Mouse (Mus musculus) intestine, embryonic 14.5 days (tissue): ENCODE measurements around the gene Cyp11a1. TPM values are rescaled to one million over a fixed set of nuclear protein-coding genes. Genes with fewer than 3 reads are reported as not detected.

Source experiments
- ATAC-seq: fragments of 200-750 bp; cut with Nextera tagmentation; replicated peaks from 2 replicates; pipeline ENCODE4 v1.8.0; 2017; ENCODE audit warnings: low read depth, moderate number of reproducible peaks, moderate TSS enrichment, moderate library complexity; ENCODE audit not compliant: low FRiP score, low TSS enrichment
- DNase-seq: peaks from one replicate; pipeline ENCODE4 v3.0.0-alpha.2; 2018; ENCODE audit warnings: low spot score
- H3K27ac ChIP-seq: fragments of 300-500 bp; sonication (generic); 2 replicates; pipeline ENCODE4 v1.5.1; 2014; ENCODE audit warnings: low read depth, mild to moderate bottlenecking, control low read depth
- H3K27me3 ChIP-seq: fragments of 300-500 bp; sonication (generic); replicated peaks from 2 replicates; pipeline ENCODE4 v1.6.1; 2014; ENCODE audit warnings: low read length, control low read depth; ENCODE audit not compliant: control insufficient read depth, insufficient read depth
- H3K36me3 ChIP-seq: fragments of 300-500 bp; sonication (generic); 2 replicates; pipeline ENCODE4 v1.6.1; 2014; ENCODE audit warnings: low read length, control low read depth; ENCODE audit not compliant: control insufficient read depth, insufficient read depth
- H3K4me1 ChIP-seq: fragments of 300-500 bp; sonication (generic); replicated peaks from 2 replicates; pipeline ENCODE4 v1.6.1; 2014; ENCODE audit warnings: low read length, control low read depth, mixed read lengths; ENCODE audit not compliant: control insufficient read depth, insufficient read depth
- H3K4me2 ChIP-seq: fragments of 300-500 bp; sonication (generic); 2 replicates; pipeline ENCODE4 v1.6.1; 2014; ENCODE audit warnings: low read length
- H3K4me3 ChIP-seq: fragments of 300-500 bp; sonication (generic); 2 replicates; pipeline ENCODE4 v1.5.1; 2014; ENCODE audit warnings: low read depth, low read length, control low read depth, mixed read lengths
- H3K9ac ChIP-seq: fragments of 300-500 bp; sonication (generic); 2 replicates; pipeline ENCODE4 v1.6.1; 2014; ENCODE audit warnings: mild to moderate bottlenecking, low read length
- H3K9me3 ChIP-seq: fragments of 300-500 bp; sonication (generic); 2 replicates; pipeline ENCODE4 v1.6.1; 2016; ENCODE audit warnings: low read length, control low read depth; ENCODE audit not compliant: control insufficient read depth
- WGBS: fragments of 180-500 bp; shearing (Covaris S2); extraction: QIAGEN DNeasy Blood & Tissue Kit; methylation state at CpG from one replicate; pipeline ENCODE4 v1.1.7; 2014; 5-methylcytosine and 5-hydroxymethylcytosine counted together
- polyA plus RNA-seq: library from polyadenylated mRNA; unstranded; fragments of >200 nt; fragmentation: Nextera tagmentation; extraction: Ambion mirVana; gene quantifications from 2 replicates; pipeline ENCODE4 v1.2.1, GENCODE M21; 2014

Gene Cyp11a1
- polyA plus RNA-seq, 1 experiment from 2014 or later: 3.0 TPM

DNA sequence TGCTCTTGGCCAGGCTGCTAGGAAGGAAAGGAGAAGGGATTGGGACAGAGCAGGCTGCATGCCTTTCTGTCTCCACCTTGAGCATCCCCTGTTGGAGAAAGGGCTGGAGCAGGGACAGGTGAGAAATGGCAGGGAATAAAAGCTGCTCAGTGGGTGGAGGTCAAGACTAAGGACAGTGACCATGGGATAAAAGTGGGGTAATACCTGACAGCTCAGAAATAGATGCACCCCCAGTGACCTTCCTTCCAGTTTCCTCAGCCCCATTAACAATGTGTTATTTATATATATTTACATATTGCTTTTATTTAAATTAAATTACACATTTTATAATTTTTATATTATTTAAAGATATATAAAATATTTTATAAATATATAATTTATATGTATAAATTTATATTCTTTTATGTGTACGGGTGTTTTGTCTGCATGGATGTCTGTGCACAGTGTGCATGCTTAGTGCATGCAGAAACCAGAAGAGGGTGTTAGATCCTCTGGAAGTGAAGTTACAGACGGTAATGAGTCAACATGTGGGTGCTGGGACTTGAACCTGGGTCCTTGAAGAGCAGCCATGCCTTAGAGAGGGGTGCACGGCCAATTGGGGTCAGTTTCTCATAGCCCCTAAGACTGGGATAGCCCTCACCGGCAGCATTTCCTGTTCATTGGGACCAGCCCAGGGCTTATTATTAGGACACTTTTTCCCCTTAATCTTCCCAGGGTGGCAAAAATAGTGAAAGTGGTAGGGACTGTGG lies 42.8 kb upstream of the Cyp11a1 start:
- no peak overlapping the region for H3K4me2 ChIP-seq
- H3K9me3 ChIP-seq: no peaks in the 10 kb centered on the region
- DNase-seq (no peak), ATAC-seq (no peak)
- no peak overlapping the region for H3K4me3 ChIP-seq
- 86% methylated on average over 4 of the region's 4 CpGs for WGBS
- H3K9ac ChIP-seq: no peak overlapping the region
- H3K36me3 ChIP-seq: no peaks in the 10 kb centered on the region
- no peaks in the 10 kb centered on the region; the same call in 1 of the 2 replicates for H3K4me1 ChIP-seq
- H3K27me3 ChIP-seq: no peaks in the 10 kb centered on the region
- H3K27ac ChIP-seq: no peak overlapping the region

DNA sequence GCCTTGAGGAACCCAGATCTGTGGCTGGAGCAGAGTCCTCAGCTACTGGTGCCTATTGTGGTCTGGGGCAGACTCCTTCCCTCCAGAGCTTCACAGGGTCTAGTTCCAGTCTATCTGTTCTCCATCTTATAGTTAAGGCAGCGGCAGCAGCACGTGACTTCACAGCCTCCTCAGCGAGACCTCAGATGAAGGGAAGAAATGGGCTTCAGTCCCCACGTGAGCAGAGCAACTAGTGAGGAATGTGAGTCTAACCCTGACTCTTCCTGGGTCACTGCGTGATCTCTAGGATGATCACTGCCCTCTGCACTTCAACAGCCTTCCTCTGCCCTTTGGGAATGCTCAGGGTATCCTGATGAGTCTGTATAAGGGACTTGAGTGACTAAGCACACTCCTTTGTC lies 42.2 kb upstream of the Cyp11a1 start:
- no peaks in the 10 kb centered on the region; the same call in 1 of the 2 replicates for H3K4me1 ChIP-seq
- no peaks in the 10 kb centered on the region for H3K27me3 ChIP-seq
- no peak overlapping the region for H3K27ac ChIP-seq
- H3K4me3 ChIP-seq: no peak overlapping the region
- 85% methylated on average over 5 of the region's 5 CpGs for WGBS
- H3K9me3 ChIP-seq: no peaks in the 10 kb centered on the region
- H3K36me3 ChIP-seq: no peaks in the 10 kb centered on the region
- no peak for DNase-seq
- no peak for ATAC-seq
- no peak overlapping the region for H3K9ac ChIP-seq
- H3K4me2 ChIP-seq: no peak overlapping the region

DNA sequence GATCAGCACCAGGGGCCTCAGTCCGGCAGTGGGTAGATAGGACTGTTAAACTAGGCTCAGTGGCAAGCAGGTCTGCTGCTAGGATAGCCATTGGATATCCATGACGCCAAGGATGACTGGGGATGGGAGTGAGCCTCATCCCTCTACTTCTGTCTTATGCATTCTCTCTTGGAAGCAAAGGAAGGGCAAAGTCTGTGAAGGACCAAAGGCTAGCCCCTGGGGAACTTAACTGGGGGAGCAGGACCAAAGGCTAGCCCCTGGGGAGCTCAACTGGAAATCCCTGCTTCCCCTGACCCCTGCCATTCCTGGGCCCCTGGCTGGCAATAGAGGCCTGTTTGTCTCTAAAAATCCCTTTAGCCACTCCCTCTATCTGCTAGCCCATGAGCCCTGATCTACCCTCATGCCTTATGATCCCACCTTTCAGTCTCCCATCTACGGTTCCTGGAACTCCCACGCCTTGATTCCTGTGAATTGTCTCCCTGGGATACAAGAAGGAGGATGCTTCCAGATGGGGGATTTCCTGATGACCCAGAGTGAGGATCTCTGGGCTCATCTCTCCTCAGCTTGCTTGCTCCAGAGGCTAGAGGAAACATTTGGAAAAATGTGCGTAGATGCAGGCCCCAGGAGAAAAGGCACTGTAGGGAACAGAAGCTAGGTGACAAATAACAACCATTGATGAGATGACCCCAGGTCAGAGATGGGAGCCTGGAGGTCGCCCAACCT lies 41.5 kb upstream of the Cyp11a1 start:
- Histone ChIP-seq H3K4me2 (no peak overlapping the region), H3K4me1 (no peaks in the 10 kb centered on the region; the same call in 1 of the 2 replicates), H3K27me3 (no peaks in the 10 kb centered on the region), H3K9me3 (no peaks in the 10 kb centered on the region), H3K36me3 (no peaks in the 10 kb centered on the region), H3K27ac (no peak overlapping the region), H3K4me3 (no peak overlapping the region), H3K9ac (no peak overlapping the region)
- WGBS: 83% methylated on average over 6 of the region's 6 CpGs
- no peak for DNase-seq
- ATAC-seq: no peak

DNA sequence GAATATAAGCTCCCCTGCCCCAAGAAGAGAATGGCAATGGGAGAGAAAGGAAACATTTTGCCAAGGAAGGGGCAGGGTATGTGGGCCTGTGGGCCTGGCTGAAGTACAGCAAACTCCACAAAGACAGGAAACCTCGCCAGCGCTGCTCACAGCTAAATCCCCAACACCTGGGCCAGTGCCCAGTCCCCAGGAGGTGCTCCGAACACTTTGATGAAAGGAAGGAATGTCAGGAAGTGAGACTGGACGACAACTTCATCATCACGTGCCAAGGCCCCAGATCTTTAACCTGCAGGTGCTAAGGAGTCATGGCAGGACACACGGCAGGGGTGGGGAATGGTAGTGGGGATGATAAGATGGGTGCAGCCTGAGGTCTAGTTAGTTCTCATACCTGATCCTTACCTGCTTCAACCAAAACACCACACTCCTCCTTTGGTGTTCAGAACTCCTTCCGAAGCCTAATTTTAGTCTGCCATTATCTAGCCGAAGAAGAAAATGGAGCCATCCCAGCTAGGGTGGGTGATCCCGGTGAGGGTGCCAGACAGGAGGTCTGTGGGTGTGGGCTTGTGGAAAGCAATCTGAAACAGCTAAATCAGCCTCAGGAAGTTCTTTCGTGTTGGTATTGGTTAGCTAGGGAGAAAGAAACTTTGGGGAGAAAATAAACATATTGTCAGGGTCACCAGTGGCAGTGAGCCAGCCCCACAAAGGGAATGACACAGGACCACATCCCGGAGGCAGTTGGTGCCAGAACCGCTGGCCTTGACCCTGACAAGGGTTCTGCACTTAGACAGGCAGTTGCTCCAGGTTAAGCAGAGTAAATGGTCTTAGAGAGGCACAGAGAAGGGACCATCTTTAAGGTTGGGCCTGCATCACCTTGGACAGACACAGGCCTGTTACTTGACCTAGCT lies 40.7 kb upstream of the Cyp11a1 start:
- 73% methylated on average over 12 of the region's 12 CpGs for WGBS
- Histone ChIP-seq H3K9ac (no peak overlapping the region), H3K9me3 (no peaks in the 10 kb centered on the region), H3K27ac (no peak overlapping the region), H3K4me1 (no peaks in the 10 kb centered on the region; the same call in 1 of the 2 replicates), H3K4me2 (no peak overlapping the region), H3K4me3 (no peak overlapping the region), H3K36me3 (no peaks in the 10 kb centered on the region), H3K27me3 (no peaks in the 10 kb centered on the region)
- no peak for ATAC-seq
- no peak for DNase-seq

DNA sequence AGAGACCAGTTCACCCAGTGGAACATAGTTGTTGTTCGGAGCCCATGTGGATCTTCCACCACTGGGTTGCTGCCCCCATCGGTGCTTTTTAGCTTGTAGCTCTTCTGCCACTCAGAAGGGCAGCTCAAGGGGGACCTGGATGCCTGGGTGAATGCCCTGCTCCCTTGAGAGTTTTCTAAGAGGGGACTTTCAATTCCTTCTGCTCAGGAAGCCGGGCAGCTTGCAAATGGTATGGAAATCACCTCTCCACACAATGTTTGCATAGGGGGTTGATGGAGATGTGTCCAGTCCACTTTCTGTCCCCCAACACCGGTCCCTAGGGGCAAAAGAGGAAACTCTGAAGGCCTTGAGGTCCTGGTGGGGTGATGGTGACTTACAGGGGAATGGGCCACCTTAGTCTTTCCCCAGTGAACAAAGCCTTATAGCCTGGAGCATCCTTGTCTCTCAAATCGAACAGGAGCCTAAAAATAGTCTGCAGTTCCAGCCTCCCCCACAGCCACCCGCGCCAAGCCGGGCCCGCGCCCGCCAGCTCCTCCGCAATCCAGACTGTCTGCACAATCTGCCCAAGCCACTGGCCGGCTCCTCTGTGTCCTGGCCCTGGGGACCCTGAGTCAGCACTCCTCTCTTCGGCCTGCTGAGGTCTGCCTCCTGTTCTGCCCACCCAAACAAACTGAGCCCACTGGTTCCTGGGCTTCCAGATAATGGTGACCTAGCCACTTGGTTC lies 38.8 kb upstream of the Cyp11a1 start:
- Histone ChIP-seq H3K36me3 (no peaks in the 10 kb centered on the region), H3K27me3 (no peaks in the 10 kb centered on the region), H3K9ac (no peak overlapping the region), H3K9me3 (no peaks in the 10 kb centered on the region), H3K4me2 (no peak overlapping the region), H3K27ac (no peak overlapping the region), H3K4me1 (peaks cover 4% of the 10 kb centered on the region), H3K4me3 (no peak overlapping the region)
- ATAC-seq (no peak), DNase-seq (no peak)
- 74% methylated on average over 14 of the region's 14 CpGs for WGBS

DNA sequence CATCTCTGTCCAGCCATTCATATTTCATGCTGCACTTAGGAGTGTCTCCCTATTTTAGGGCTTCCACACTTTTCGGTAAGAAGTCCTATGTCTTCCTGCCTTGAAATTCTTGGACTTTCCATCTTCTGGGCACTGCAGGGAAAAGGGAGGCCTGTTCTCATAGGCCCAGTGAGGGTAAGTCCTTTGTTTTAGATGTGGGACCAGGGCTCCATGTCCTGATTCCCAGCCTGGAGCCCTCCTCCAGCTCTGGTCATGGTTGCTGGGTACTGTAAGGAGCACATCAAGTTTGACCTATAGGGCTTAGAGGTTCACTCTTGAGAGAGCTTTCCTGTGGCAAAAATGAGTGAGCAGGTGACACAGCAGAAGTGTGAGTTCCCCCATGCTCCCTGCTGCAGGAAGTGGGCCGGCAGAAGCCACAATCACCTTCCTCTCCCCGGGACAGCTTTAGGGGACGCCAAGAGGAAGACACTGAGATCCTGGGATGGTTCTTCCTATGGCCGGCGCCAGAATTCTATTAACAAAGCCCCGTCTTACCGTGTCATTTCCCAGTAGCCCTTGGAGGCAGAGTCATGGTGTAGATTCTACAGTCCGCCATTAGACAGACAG lies 37.9 kb upstream of the Cyp11a1 start:
- Histone ChIP-seq H3K4me3 (no peak overlapping the region), H3K9me3 (no peaks in the 10 kb centered on the region)
- WGBS: 80% methylated on average over 9 of the region's 9 CpGs

DNA sequence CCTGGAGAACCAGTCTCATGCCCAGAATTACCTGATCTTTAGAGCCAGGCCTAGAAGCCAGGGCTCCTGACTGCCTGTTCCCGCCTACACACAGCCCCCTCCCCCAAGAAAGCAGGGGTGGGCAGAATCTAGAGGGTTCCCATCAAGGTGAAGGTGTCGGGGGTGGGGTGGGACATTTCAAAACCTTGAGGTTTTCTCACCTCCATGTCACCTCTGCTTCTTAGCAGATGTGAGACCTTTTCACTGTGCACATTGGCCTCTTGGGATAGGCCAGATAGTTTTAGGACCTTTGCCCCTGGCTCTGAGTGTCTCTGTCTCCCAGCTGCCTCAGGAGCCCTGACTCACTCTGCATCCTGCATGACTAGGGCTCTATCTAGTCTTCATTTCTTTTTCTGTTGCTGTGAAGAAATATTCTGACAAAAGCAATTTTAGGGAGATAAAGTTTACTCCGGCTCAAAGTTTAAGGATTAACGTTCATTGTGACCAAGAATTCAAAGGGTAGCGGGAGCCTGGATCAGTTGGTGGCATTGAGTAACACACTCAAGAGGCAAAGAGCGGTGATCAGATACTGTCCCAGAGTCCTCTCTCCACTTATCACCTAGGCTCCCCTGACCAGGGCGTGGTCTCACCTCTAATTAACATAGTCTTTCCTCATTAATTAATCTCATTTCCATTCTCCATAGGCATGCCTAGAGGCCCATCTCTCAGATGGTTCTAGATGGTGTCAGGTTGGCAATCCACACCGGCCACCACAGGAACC lies 37.2 kb upstream of the Cyp11a1 start:
- ATAC-seq: no peak
- no peaks in the 10 kb centered on the region for H3K27me3 ChIP-seq
- no peak overlapping the region for H3K9ac ChIP-seq
- H3K36me3 ChIP-seq: no peaks in the 10 kb centered on the region
- peaks cover 12% of the 10 kb centered on the region for H3K4me1 ChIP-seq
- no peaks in the 10 kb centered on the region for H3K9me3 ChIP-seq
- H3K27ac ChIP-seq: no peak overlapping the region
- no peak overlapping the region for H3K4me2 ChIP-seq
- H3K4me3 ChIP-seq: no peak overlapping the region
- no peak for DNase-seq
- 85% methylated on average over 8 of the region's 8 CpGs for WGBS

More for the DNA sequence above, 37.9 kb upstream of the Cyp11a1 start:
- DNase-seq (no peak), ATAC-seq (no peak)
- no peak overlapping the region for H3K4me2 ChIP-seq
- no peak overlapping the region for H3K27ac ChIP-seq
- H3K36me3 ChIP-seq: no peaks in the 10 kb centered on the region
- no peak overlapping the region for H3K9ac ChIP-seq
- H3K27me3 ChIP-seq: no peaks in the 10 kb centered on the region
- H3K4me1 ChIP-seq: peaks cover 12% of the 10 kb centered on the region
